In genomic region chr8:48511137-48511536, GRCm38 (mm10) we compare ENCODE assay signal across 10 mouse cellular contexts.
DNase-seq lines count a peak whose midpoint lies in the region; ATAC-seq lines count a peak whose summit lies in the region.
"Had no signal": no experiment of that assay in that cellular context is flagged by ENCODE, and none has a peak within 500 bp of the region (broad histone marks: within the 10 kb centered on the region; RNA-seq: fewer than 3 reads in every experiment).

No protein-coding gene starts in this region.

- 0 out of 2 replicates have a peak, but pooled peaks cover 5% of the 10 kb centered on the region for H3K4me1 ChIP-seq in forebrain, embryonic 14.5 days (ENCODE audit: control insufficient read depth, insufficient read depth, low read length)
- H3K4me1 ChIP-seq in forebrain, embryonic 12.5 days, result peaks cover 16% of the 10 kb centered on the region

- WGBS in forebrain, embryonic 14.5 days, result 78% methylated on average over 14 of the region's 14 CpGs
- 92% methylated on average over 14 of the region's 14 CpGs for WGBS in forebrain, embryonic 12.5 days

- no peak overlapping the region for H3K4me3 ChIP-seq in forebrain, embryonic 14.5 days (ENCODE audit: low read depth, low read length)
- H3K4me3 ChIP-seq in forebrain, embryonic 12.5 days (replicated peaks), result no peak overlapping the region
- H3K4me3 ChIP-seq: hindbrain, embryonic 10.5 days had no signal

- H3K36me3 ChIP-seq in forebrain, embryonic 14.5 days (ENCODE audit: control insufficient read depth, insufficient read depth, low read length), result no peaks in the 10 kb centered on the region
- H3K36me3 ChIP-seq in forebrain, embryonic 12.5 days (replicated peaks), result no peaks in the 10 kb centered on the region

- no peak overlapping the region for H3K9ac ChIP-seq in forebrain, embryonic 14.5 days (ENCODE audit: low read length)
- no peak overlapping the region for H3K9ac ChIP-seq in forebrain, embryonic 12.5 days

- H3K27me3 ChIP-seq in forebrain, embryonic 14.5 days (replicated peaks; ENCODE audit: control insufficient read depth, insufficient read depth, low read length), result no peaks in the 10 kb centered on the region
- H3K27me3 ChIP-seq in forebrain, embryonic 12.5 days, result no peaks in the 10 kb centered on the region

- no peak for ATAC-seq in forebrain, embryonic 14.5 days
- ATAC-seq in forebrain, embryonic 12.5 days (ENCODE audit: low FRiP score), result no peak

- H3K27ac ChIP-seq in forebrain, embryonic 14.5 days (ENCODE audit: low read depth, low read length), result no peak overlapping the region
- no peak overlapping the region for H3K27ac ChIP-seq in forebrain, embryonic 12.5 days
- H3K27ac ChIP-seq: hindbrain, embryonic 10.5 days had no signal

- no peaks in the 10 kb centered on the region for H3K9me3 ChIP-seq in forebrain, embryonic 14.5 days (replicated peaks; ENCODE audit: control insufficient read depth, low read length)
- no peaks in the 10 kb centered on the region for H3K9me3 ChIP-seq in forebrain, embryonic 12.5 days
- H3K9me3 ChIP-seq: hindbrain, embryonic 10.5 days had no signal

- DNase-seq in forebrain, embryonic 14.5 days (ENCODE audit: low spot score), result peak; percentile 64
- DNase-seq in layer of hippocampus, adult 18-20 months (ENCODE audit: low spot score in 2 of 2), result peak; percentile 33 to 51
- DNase-seq in layer of hippocampus, postnatal 36 days, result no peak
- peak; percentile 49 to 75 for DNase-seq in frontal cortex, postnatal 36 days (ENCODE audit: low spot score in 2 of 2)
- peak; percentile 57 for DNase-seq in right cerebral cortex, adult 18-20 months
- DNase-seq in embryo, embryonic 10 days (ENCODE audit: low spot score), result no peak
- no peak for DNase-seq in kidney, postnatal 4 days
- DNase-seq: cerebellum, adult 18-20 months had no signal

- H3K4me2 ChIP-seq in forebrain, embryonic 14.5 days (ENCODE audit: low read length), result no peak overlapping the region
- H3K4me2 ChIP-seq in forebrain, embryonic 12.5 days, result no peak overlapping the region

Comparison
In these comparisons a context has a peak if more than half of its experiments do, and no peak if none do; other contexts are left out.
1. DNase-seq: peak in forebrain, embryonic 14.5 days (single experiment), layer of hippocampus, adult 18-20 months (2 of 2), frontal cortex, postnatal 36 days (2 of 2) and right cerebral cortex, adult 18-20 months (single experiment); none in layer of hippocampus, postnatal 36 days (0 of 2), embryo, embryonic 10 days (single experiment) and kidney, postnatal 4 days (0 of 2).